Mouse (Mus musculus) cerebellum, adult 18-20 months (tissue): ENCODE measurements around the gene Ssxb10.
"Not testable (repeated sequence)": the region's sequence is repeated elsewhere in the genome, so short reads cannot be mapped to it uniquely, and the experiment has no call there.

Experiments
- DNase-seq, 2 experiments: peaks; one replicate each; pipeline ENCODE4 v3.0.0; 2021

Ssxb10 gene

DNA sequence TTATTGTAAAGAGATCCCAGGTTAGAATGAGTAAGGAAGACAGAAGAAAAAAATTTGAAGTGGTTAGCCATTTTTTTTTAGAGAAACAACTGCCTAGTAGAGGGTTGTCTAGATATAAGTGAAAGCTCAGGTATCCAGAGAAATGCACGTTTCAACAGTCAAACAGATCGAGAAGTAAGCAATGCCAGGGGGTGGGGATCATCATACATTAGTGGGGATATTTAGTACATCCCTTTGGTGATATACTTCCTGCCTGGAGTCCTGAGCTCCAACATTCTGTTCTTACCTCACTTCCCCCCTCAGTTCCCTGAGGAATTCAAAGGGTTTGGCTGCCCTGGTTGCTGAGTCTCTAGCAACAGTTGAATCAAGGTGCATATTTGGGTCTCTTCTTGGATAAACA, at the start of gene Ssxb10:
Gene Ssxb10, plus strand, starts transcription at position 301 of the 400 bp plus-strand sequence.
- no peak for DNase-seq

DNA sequence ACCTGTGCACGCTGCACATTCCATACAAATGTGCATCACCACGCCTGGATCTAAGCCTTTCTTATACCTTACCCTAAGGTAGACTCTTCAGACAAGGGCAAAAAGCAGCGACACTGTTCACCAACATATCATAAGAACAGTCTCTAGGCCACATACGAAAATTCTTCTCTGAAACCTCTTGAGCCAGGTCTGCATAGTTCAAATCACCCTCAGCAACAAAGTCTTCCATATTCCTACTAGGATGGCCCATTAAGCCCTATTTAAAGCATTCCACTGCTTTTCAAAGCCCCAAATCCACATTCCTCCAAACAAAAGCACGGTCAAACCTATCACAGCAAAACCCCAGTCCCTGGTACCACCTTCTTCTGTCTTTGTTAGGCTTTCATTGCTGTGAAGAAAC, 38.6 kb upstream of the Ssxb10 start:
- no peak for DNase-seq

DNA sequence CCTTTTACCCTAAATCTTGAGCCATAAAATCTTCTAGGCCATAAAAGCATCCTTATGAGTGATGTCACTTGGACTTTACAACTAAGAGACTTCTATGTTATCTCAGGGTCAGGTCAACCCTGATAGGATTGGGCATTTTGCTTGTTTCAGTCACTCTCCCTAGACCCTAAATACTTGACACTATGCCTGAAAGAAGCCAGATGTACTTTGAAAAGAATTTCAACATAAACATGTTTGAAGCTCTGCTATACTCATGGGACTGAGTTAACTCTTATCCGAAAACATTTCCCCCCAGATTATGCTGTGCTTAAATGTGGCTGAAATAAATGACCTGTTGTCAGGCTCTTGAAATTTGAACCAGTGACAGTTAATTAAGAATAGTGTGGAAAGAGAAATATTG, 17.9 kb upstream of the Ssxb10 start:
- no peak for DNase-seq

DNA sequence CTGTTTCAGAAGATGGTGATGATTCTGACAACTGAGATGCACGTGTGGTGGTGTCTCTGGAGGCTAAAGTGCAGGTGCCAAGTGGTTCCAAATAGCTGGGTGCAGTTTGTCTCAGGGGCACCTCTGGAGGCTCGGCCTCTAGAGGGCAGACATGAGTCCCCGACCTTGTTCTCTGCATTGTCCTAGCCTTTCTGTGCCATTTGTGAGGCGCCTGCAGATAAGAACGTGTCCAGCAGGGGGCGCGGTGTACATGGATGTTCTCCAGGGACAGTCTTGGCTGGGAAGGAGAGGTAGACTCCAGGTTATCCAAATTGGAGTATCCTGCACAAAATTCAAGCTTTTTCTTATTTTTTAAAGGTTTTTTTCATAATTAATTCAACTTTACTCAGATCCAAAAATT, 12.3 kb upstream of the Ssxb10 start:
- DNase-seq, result peak; percentile 3 to 45

DNA sequence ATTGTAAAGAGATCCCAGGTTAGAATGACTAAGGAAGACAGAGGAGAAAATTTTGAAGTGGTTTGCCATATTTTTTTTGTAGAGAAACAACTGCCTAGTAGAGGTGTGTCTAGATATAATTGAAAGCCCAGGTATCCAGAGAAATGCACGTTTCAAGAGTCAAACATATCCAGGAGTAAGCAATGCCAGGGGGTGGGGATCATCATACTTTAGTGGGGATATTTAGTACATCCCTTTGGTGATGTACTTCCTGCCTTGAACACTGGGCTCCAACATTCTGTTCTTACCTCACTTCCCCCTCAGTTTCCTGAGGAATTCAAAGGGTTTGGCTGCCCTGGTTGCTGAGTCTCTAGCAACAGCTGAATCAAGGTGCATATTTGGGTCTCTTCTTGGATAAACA, 39.5 kb downstream of the Ssxb10 start, which contains the start of gene Ssxb9:
Gene Ssxb9, plus strand, starts transcription at position 301 of the 400 bp plus-strand sequence.
- DNase-seq, result not testable (repeated sequence)
